Mouse (Mus musculus) 3T3-L1 (cell line): ENCODE results near the gene Bbs12.

Experiments used
- DNase-seq: peaks from one replicate; pipeline ENCODE4 v3.0.0-alpha.2; 2015; ENCODE audit warnings: low read depth, low spot score

Bbs12 gene

GRCm38 (mm10) chr3:37312370-37312941, at the start of gene Bbs12, which contains the start of gene Cetn4:
Gene Bbs12, plus strand, starts transcription at chr3:37312554.
Gene Cetn4, minus strand, starts transcription at chr3:37312708.
- peak; percentile 90 for DNase-seq

- no peak for DNase-seq
These were observed 44.0 kb upstream of the Bbs12 start for GRCm38 (mm10) chr3:37268338-37268737.

GRCm38 (mm10) chr3:37269926-37270325, 42.4 kb upstream of the Bbs12 start:
- DNase-seq, result no peak

- peak; percentile 77 for DNase-seq
These were observed 41.1 kb upstream of the Bbs12 start for GRCm38 (mm10) chr3:37271209-37271608.

- DNase-seq, result no peak
These were observed 39.3 kb upstream of the Bbs12 start for GRCm38 (mm10) chr3:37273092-37273491.

GRCm38 (mm10) chr3:37274661-37275060, 37.7 kb upstream of the Bbs12 start:
- DNase-seq, result no peak

- no peak for DNase-seq
These were observed 32.1 kb upstream of the Bbs12 start for GRCm38 (mm10) chr3:37280221-37280620.

- DNase-seq, result no peak
These were observed 31.5 kb upstream of the Bbs12 start for GRCm38 (mm10) chr3:37280871-37281270.

- no peak for DNase-seq
These were observed 29.9 kb upstream of the Bbs12 start for GRCm38 (mm10) chr3:37282299-37282922.

- DNase-seq, result no peak
These were observed 29.1 kb upstream of the Bbs12 start for GRCm38 (mm10) chr3:37283234-37283633.

GRCm38 (mm10) chr3:37289237-37289636, 23.1 kb upstream of the Bbs12 start:
- no peak for DNase-seq

GRCm38 (mm10) chr3:37290881-37291541, 21.3 kb upstream of the Bbs12 start:
- DNase-seq, result no peak

- DNase-seq, result no peak
These were observed 20.4 kb upstream of the Bbs12 start for GRCm38 (mm10) chr3:37291929-37292328.

GRCm38 (mm10) chr3:37292654-37293053, 19.7 kb upstream of the Bbs12 start:
- DNase-seq, result no peak

GRCm38 (mm10) chr3:37299470-37299869, 12.9 kb upstream of the Bbs12 start:
- no peak for DNase-seq

GRCm38 (mm10) chr3:37302685-37303084, 9.7 kb upstream of the Bbs12 start:
- DNase-seq, result peak; percentile 93

- peak; percentile 56 for DNase-seq
These were observed 8.8 kb upstream of the Bbs12 start for GRCm38 (mm10) chr3:37303392-37304139.

- DNase-seq, result no peak
These were observed 421 bp upstream of the Bbs12 start for GRCm38 (mm10) chr3:37311897-37312369.

GRCm38 (mm10) chr3:37313371-37313770, 1.0 kb downstream of the Bbs12 start:
- DNase-seq, result peak; percentile 90

- DNase-seq, result peak; percentile 29
These were observed 3.9 kb downstream of the Bbs12 start for GRCm38 (mm10) chr3:37316233-37316632.

GRCm38 (mm10) chr3:37324310-37324709, 12.0 kb downstream of the Bbs12 start:
- DNase-seq, result peak; percentile 70
